Mouse (Mus musculus) left cerebral cortex, postnatal 25 days (tissue): Measurements from ENCODE around the gene Nemf. TPM values are rescaled to one million over a fixed set of nuclear protein-coding genes. Genes with fewer than 3 reads are reported as not detected.

Experiments used
- DNase-seq, 2 experiments: peaks; one replicate each; pipeline ENCODE4 v3.0.0; 2022; ENCODE audit warnings: low spot score in 2 of 2, mixed read lengths in 1 of 2
- intact Hi-C: fragments of 180-260 bp; cut with DNase I; formaldehyde crosslinking; loops from one replicate; pipeline ENCODE4 v1.15.1; 2025
- total RNA-seq, 2 experiments: library from RNA; stranded (reverse); gene quantifications; 2 replicates each; pipeline ENCODE4 v1.2.3; 2021

Gene Nemf
- total RNA-seq, 2 experiments from 2014 or later, result 46.0 to 46.6 TPM

DNA sequence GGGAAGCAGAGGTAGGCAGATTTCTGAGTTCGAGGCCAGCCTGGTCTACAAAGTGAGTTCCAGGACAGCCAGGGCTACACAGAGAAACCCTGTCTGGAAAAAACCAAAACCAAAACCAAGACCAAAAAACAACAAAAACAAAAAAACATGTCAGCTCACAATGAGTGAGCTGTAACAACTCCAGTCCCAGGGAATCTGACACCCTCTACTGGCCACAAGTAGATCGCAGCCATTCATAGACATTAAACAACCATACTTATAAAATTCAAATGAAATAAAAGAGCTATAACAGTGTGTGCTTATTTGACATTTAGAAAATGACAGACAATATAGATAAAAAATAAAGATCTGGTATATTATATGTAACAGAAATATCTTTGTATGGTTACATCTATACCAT lies 23.4 kb downstream of the Nemf start:
- DNase-seq, result no peak

DNA sequence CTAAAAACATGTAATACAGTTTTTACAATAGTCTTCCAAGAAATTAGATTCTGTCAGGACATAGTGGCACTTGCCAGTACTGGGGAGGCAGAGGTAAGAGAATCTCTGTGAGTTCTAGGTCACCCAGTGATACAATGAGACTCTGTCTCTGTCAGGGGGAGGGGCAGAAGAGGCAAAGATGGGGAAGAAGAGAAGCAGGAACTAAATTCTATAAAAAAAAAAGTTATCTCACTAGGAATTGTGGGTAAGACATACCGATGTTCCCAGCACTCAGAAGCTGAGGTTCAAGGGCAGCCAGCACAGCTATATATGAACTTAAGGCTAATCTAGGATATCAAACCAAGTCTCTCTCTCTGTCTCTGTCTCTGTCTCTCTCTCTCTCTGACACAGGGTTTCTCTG lies 24.8 kb downstream of the Nemf start:
- intact Hi-C loops, result no loop called here
- DNase-seq, result no peak

More for the DNA sequence above, 23.4 kb downstream of the Nemf start:
- intact Hi-C loops, result no loop called here

DNA sequence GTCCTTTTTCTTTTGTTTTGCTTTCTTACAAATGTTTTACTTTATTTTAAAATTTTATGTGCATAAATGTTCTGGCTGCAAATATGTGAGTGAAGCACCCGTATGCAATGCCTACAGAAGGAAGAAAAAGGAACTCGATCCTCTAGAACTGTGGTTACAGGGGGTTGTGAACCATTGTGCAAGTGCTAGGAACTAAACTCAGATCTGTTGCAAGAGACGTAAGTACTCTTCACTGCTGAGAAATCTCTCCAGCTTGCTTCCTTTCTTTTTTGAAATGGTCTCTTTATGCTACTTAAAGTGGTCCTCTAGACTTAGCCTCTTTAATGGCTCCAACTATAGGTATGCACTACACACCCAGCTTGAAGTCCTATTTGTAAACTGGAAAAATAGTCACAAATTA lies 25.8 kb downstream of the Nemf start:
- DNase-seq, result no peak
- intact Hi-C loops, result no loop called here

DNA sequence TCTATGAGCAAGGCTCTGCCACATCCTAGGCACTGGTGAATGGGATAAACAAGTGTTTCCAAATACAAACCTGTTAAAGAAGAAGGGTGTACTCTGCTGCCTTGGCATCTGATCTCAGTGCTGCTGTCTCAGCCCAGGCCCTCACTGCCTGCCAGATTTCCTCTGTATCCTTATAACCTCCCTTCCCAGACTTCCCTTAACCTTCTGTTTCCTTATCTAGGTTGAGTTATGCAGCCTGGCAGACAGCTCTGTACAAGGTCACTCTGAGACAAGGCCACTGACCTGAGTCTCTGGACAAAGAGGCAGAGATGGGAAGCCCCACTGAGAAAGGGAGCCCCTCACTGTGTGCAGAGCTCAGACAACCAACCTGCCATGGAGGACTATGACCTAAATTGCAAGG lies 38.5 kb downstream of the Nemf start:
- intact Hi-C loops, result no loop called here
- no peak for DNase-seq

DNA sequence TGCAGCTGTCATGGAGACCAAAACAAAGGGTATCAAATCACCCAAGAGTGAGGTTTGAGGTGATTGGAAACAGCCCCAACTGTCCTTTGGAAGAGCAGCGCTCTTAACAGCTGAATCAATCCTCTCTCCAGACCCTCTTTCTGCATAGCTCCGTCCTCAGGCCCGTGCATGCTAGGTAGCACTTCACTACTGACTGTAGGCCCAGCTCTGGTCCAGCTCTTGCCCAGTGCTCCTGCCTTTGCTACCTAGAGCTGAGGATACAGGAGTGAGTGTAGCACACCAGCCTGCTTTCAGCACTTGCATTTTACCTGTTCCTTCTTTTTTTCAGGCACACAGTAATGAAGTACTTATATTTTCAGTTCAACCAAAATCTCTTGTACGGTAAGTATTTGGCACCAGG lies 47.3 kb downstream of the Nemf start:
- no peak for DNase-seq
- intact Hi-C loops, result loop anchor here (5.0 kb wide), 2 partner anchors 33 to 43 kb away; no protein-coding TSS in a partner anchor

DNA sequence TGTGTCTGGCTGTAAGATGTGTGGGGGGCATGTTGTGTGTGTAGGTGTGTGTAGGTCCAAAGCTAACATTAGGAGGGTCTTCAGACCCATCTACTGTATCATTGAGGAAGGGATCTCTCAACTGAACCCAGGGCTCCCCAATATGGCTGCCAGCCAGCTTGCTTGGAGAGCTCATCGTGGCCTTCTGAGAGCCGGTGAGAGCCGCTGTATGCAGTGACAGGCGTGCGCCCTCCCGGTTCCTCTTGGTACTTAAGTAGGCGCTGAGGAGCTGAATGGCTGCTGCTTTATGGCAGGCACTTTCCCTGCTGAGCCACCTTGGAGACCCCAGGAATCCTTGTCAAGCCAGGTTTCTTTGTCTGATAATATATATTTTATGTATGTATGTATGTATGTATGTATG lies 50.6 kb downstream of the Nemf start:
- intact Hi-C loops, result loop anchor here (5.0 kb wide), 1 partner anchor 36 kb away; no protein-coding TSS in a partner anchor
- DNase-seq, result no peak

DNA sequence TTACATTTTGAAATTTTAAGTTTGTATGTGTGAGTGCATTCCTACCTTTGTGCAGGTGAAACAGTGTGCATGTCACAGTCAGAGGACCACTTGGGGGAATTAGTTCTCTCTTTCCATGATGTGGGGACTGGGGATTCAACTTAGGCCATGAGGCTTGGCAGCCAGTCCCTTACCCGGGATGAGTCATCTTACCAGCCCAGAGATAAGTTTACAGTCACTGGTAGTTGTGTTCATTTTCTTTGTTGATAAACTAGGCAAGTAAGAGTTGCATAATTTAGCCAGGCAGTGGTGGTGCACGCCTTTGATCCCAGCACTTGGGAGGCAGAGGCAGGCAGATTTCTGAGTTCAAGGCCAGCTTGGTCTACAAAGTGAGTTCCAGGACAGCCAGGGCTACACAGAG lies 52.9 kb downstream of the Nemf start:
- DNase-seq, result no peak
- intact Hi-C loops, result no loop called here

DNA sequence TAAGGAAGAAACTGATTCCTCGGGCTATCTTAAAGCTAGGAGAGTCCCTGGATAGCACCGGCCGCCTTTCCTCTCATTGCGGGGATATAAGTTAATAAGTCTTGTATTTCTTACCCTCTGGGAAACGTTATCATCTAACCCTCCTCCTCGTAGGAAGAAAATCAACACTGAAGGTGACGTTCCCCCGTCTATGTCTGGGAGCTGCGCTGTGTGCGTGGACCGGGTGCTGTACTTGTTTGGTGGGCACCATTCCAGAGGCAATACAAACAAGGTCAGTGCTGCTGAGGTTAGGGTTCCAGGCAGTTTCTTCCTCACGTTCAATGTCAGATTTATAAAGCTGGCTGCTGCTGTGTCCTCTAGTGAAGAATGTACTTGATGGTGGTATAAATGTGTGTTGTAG lies 54.8 kb downstream of the Nemf start:
- DNase-seq, result no peak
- intact Hi-C loops, result no loop called here

DNA sequence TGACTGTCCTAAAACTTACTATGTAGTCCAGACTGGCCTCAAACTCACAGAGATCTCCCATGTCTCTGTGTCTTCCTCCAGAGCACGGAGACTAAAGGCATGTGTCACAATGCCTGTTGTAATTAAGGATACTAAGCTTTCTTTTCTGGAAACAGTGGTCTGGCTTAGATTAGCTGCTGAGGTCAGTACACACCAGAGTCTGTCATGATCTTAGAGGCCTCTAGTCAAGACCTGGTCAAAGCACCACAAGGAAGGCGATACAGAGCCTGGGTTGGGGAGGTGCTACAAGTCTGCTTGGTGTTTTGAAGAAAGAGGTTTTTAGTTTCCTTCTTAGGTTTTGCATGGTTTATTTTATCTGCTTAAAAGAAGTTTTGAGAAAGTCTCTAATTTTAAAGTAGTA lies 56.6 kb downstream of the Nemf start:
- intact Hi-C loops, result no loop called here
- DNase-seq, result no peak

DNA sequence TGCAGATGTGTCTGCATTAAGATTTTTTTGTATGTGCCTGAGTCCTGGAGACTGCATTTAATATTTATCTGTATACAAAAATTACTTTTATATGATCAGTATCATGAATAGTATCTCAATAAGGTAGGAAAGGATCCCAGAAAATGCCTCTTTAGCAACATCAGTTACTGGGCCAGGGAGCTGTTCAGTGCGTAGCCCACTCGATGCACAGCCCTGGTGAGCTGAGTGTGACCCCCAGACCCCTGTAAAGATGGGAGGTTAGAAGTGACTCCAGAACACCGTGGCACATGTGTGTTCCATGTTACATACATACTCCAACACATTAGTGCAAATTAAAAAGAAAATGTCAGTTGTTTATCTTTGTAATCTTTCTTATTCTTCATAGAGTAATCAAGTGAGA lies 57.1 kb downstream of the Nemf start:
- intact Hi-C loops, result no loop called here

DNA sequence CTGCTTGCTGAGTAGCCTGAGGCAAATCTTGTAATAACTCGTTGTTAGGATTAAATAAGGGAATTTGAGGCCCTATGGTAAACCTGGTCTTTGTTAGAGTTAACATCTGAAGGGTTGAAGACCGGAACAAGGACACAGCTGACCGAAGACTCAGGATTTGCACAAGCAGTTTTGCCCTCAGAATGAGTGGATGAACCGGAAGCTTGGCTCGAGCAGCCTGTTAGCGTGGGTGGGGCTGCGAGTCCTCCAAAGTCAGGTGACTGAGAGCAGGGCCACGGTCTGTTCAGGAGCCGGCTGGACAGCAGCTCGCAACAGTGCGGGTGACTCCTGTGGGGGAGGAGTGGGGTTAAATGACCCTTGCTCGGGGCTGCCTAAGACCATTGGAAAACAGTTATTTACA lies 57.7 kb downstream of the Nemf start:
- intact Hi-C loops, result no loop called here
- DNase-seq, result no peak

More for the DNA sequence above, 57.1 kb downstream of the Nemf start:
- no peak for DNase-seq

DNA sequence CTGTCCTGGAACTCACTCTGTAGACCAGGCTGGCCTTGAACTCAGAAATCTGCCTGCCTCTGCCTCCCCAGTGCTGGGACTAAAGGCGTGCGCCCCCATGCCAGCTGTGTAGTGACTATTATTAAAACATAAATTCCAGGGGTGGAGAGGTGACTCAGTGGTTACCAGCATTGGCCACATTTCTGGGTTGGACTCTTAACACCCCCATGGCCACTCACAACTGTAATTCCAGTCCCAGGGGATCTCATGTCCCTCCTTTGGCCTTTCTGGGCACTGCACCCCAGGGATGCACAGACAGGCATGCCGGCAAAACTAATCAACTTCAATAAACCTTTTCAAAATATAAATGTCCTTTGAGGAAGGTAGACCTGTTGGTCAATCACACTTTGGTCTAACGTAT lies 58.7 kb downstream of the Nemf start:
- intact Hi-C loops, result no loop called here
- DNase-seq, result no peak

DNA sequence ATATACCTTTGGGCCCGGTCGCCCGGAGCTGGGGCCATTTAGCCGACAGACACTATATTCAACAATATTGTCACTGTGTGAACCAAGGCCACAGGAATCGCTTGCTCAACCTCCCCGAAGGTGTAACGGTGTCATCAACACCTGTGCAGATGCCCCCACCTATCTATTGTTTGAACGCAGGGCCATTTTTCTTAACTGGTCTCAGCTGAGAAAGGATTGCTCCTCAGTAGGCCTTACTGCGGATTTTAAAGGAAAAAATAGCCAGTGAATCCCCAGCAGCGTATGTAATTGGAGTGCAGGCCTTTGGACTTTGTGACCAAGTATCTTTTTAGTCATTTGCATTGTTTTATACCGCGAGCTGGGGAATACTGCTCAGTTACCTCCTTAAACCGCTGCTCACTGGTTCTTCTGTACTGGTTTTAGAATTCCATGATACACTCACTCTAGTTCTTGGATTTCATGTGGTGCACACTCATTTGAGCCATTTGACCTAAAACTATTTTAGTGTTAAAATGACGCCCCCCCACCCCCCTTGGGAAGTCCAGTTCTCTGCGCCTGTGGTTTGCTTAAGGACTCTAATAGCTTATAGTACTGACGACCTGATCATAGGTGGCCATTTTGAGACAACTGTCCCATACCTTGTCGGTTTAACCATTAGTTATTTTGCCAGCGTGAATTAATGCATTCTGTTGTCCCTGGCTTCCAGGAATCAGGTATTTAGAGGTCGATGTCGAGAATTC lies 59.4 kb downstream of the Nemf start:
- intact Hi-C loops, result loop anchor here (2.0 kb wide), 1 partner anchor 55 kb away; no protein-coding TSS in a partner anchor
- peak in 1 of 2 experiments; percentile 9 for DNase-seq

DNA sequence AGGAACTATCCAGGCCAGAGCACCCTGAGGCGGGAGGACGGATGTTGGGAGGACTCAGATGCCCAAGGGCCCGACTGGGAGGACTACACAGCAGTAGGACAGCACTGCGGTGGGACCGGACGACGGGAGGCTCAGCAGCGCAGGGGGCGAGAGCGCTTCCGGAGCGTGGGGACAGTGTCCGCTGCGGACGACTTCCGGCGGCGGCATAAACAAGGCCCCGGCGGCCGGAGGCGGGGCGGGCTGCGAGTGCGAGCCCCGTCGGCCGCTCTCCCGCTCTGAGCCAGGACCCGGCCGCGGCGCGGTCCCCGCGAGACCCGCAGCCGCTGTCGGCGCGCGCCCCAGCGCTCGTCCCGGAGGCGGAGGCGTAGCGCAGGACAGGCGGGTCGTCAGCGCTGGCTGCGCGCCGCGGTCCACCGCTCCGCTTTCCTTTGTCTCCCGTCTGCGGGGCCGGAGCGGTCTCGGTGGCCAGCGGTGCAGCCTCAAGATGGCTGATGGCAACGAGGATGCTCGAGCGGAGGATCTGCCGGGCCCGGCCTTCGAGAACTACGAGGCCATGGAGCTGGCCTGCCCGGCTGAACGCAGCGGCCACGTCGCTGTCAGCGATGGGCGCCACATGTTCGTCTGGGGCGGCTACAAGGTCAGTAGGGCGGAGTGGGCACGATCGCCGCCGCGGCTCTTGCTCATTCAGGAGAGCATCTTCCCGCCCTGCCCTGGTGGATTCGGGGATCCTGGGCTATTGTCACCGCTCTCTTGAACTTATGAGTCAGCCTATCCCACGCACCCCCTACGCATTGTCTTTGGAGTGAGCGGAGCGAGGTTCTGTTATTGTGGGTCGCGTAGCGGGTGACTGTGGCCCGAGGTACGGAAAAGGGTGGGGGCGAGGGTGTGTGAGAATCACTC lies 60.2 kb downstream of the Nemf start, which contains the start of gene Klhdc2:
Gene Klhdc2 (plus strand): TSS at position 171 of the 900 bp plus-strand sequence.
- intact Hi-C loops, result loop anchor here (1.0 to 2.0 kb wide), 2 partner anchors 54 to 99 kb away; partner anchors contain the start of gene Gm49383
- DNase-seq, result peak; percentile 91 to 94

DNA sequence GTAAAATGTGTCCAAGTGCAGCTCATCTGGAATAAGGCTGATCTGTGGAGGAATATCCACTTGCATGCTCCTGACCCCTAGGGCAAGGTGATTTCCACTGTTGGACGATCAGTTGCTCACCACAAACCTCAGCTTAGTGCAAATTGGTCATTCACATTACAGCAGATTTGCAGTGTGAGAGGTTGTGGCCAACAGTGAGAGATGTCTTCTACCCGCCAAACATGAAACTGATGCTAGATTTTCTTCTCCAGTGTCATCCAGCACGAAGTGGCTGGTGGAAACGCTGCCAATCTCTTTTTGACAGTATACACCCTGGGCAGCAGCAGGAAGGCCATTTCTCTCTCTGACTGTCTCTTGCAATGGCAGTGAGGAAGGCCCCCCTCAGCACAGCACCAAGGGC lies 61.3 kb downstream of the Nemf start:
- no peak for DNase-seq
- intact Hi-C loops, result loop anchor here (1.0 to 2.0 kb wide), 2 partner anchors 53 to 98 kb away; partner anchors contain the start of gene Gm49383

DNA sequence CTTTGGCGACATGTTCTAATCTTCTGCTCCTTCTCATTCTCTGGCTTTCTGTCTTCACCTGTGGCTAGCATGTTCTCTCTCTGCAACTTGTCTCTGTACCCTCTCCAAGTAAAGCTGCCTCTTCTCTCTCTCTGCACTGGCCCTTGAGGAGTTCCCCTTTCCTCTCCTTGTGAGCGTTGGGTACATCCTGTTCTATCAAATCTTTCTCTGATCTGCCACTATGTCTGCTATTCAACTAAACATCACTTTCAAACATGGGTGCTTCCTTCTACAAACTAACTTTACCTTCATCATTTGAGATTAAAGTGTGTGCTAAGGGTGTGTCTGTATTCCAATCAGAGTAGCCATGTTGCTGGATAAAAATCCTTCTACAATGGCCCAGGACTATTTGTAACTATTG lies 62.0 kb downstream of the Nemf start:
- intact Hi-C loops, result no loop called here
- DNase-seq, result no peak

DNA sequence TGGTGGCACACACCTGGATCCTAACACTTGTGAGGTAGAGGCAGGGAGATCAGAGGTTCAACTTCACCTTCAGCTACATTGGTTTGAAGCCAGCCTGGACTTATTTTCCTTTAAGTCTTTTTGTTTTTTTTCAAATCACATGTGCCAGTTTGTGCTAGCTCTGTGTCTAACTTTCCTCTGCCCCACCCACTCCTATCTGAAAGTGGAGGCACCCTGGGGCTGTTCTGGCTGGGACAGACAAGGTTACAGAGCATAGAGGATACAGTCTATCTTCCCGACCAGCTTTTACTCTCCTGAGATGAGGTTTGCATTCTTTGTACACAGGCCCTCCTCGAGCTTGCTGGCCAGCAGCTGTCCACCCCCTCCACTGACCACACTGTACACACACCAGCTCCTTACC lies 63.1 kb downstream of the Nemf start:
- DNase-seq, result no peak
- intact Hi-C loops, result no loop called here

DNA sequence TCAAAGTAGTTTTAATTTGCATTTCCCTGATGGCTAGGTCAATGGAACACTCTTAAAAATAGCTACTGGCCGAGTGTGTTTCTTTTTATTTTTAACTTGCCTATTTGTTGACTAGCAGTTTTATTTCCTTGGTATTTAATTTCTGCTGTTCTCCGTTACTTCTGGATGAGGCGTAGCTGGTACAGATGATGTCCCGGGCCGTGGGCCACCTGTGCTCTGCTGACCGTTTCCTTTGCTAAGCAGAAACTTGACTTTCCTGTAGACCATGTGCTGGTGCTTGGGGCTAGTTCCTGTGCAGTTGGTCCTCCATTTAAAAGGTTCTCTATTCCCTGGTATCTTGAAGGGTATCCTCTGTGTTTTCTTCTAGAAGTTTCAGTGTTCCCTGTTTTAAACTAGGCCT lies 64.6 kb downstream of the Nemf start:
- no peak for DNase-seq
- intact Hi-C loops, result no loop called here

DNA sequence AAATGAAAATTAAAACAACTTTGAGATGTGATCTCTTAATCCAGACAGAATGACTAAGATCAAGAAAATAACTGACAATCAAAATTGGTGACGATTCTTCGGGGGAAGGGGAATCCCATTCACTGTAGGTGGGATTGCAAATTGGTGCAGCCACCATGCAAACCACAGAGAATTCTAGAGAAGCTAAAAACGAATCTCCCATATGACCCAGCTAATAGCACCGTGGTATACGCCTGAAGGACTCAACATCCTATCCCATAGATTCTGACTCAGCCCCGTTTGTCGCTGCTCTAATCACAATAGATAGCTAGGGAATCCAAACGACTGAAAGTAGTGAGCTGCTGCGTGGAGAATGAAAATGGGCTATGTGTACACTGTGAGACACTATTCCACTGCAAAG lies 68.3 kb downstream of the Nemf start:
- DNase-seq, result no peak
- intact Hi-C loops, result no loop called here

DNA sequence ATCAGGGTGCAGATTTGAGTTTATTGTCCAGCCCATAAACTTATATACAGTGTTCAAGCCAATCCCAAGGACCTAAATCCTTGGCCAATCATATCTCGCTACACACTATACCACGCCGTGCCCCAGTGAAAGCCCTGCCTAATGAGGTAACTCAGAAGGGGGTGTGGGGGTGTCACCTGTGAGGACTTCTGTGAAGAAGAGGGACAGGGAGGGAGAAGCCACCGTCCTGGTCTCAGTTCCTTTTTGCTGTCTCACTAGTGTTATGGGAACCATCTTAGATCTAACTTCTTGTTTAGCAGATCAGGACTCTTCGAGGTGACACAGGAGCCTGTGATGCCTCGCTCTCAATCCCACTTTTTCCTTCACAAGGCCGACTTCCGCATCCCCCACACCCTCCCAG lies 69.4 kb downstream of the Nemf start:
- DNase-seq, result no peak
- intact Hi-C loops, result no loop called here

DNA sequence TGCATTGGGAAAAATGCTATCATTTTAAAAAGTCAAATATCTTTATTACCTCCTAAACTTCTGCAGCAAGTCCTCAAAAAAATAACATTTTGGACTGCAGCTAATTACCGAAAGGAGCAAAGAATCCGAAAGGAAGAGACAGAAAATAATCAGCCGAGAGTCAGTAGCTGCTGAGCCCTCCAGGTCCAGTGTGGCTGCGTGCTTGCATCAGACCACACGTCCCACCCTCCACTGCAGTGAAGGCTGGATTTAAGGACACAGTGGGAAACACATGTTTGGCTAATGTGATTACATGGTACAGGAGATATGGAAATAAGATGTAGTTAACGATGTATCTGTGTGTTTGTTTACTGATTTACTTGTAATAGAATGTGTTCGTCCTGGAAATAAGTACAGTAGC lies 73.8 kb downstream of the Nemf start:
- no peak for DNase-seq
- intact Hi-C loops, result no loop called here
